Mouse (Mus musculus): ENCODE results near the gene Nup88. TPM values are rescaled to one million over a fixed set of nuclear protein-coding genes. Genes with fewer than 3 reads are reported as not detected.
A peak's percentile ranks its signal among the peaks of the same experiment; 100 is the strongest.

The Nup88 gene
- polyA plus RNA-seq, 1 experiment from 2014 or later: 90.1 TPM

DNA sequence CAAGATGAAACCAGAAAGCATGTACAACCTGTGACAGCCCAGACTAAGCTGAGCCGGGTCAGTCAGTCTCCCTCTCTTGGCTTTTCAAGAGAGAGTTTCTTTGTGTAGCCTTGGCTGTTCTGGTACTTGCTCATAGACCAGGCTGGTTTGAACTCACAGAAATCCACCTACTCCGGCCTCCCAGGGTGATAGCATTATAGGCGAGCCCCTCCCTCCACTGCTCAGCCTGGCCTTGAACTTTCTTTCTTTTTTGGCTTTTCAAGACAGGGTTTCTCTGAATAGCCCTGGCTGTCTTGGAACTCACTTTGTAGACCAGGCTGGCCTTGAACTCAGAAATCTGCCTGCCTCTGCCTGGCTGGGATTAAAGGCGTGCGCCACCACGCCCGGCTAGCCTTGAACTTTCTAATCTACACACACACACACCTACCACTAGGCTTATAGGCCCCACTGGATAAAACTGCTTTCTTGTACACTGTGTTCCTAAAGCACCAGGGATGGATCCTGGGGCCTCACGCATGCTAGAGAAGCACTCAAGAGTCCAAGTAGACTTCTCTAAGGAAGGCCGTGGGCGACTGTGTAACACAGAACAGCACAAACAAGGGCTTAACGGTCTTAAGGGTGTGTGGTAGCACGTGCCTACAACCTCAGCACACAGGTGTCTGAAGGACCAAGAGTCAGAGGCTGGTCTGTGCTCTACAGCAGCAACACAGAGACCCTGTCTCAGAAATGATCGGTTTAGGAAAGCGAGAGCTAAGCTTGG is 11.2 kb upstream of the Nup88 start:
- peaks cover 31% of the 10 kb centered on the region for H3K36me3 ChIP-seq (ENCODE audit: inconsistent target)
- peaks cover 19% of the 10 kb centered on the region for H3K79me2 ChIP-seq (ENCODE audit: inconsistent target)
- H3K27ac ChIP-seq: no peak overlapping the region
- no peak overlapping the region for H3K4me3 ChIP-seq (ENCODE audit: inconsistent target)
- 95% methylated on average over 14 of the region's 14 CpGs for WGBS (ENCODE audit: missing documents)

DNA sequence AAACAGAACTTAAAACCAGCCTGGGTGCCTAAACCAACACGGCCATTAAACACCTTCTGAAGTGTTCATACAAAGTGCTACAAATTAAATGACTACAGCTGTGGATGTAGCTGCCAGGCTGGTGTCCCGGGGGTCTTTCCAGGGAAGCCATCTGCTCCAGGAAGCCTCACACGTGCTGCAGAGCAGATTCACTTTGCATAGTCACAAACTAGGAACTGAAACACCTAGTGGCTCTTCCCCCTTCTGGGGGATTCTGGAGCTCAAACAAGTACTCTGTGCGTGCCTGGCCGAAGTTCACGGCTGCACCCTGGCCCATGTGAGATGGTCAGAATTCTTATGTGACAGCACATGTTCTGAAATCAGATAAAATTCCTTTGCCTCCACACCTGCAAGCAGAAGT is 10.5 kb upstream of the Nup88 start:
- no peak overlapping the region for H3K27ac ChIP-seq
- H3K79me2 ChIP-seq (ENCODE audit: inconsistent target): peaks cover 19% of the 10 kb centered on the region
- H3K4me3 ChIP-seq (ENCODE audit: inconsistent target): no peak overlapping the region
- peaks cover 31% of the 10 kb centered on the region for H3K36me3 ChIP-seq (ENCODE audit: inconsistent target)
- 53% methylated on average over 6 of the region's 6 CpGs for WGBS (ENCODE audit: missing documents)

DNA sequence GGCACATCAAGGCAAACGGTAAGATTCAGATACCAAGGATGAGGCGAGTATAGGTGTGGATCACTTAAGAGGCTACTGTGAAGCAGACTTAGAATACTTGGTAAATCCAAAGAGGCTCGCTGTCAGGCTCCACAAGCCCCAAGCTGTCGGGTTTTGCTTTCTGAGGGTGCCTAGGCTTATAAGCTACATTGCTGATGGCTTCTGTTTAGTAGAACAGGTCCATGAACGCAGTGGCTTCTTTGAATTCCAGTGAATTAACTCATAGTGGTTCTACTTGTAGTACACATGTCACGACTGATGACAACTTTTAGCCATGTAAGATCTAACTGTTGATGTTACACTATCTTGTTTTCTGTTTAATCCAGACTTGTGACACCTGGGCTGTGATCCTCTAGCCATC is 7.5 kb upstream of the Nup88 start:
- no peak overlapping the region for H3K4me3 ChIP-seq (ENCODE audit: inconsistent target)
- H3K36me3 ChIP-seq (ENCODE audit: inconsistent target): peaks cover 59% of the 10 kb centered on the region
- H3K27ac ChIP-seq: no peak overlapping the region
- peaks cover 17% of the 10 kb centered on the region for H3K79me2 ChIP-seq (ENCODE audit: inconsistent target)
- 89% methylated on average over 6 of the region's 6 CpGs for WGBS (ENCODE audit: missing documents)

DNA sequence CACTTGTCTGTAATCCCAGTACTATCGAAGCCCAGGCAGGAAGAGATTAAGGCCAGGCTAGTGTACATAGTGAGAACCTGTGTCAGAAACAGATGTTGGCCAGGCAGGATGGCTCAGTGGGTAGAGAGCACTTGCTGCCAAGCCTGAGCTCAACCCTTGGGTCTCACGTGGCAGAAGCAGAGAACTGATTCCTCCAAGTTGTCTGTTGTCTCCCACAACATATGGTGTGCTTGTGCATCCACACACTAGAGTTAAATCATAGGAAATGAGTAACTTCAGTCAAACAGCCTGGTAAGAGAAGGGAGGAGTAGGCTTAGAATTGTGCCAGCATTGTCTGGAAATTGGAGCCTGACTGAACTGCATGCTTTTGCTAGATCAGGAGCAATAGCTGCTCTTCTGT is 5.4 kb upstream of the Nup88 start:
- H3K36me3 ChIP-seq (ENCODE audit: inconsistent target): peaks cover 59% of the 10 kb centered on the region
- no peak overlapping the region for H3K4me3 ChIP-seq (ENCODE audit: inconsistent target)
- H3K79me2 ChIP-seq (ENCODE audit: inconsistent target): peaks cover 10% of the 10 kb centered on the region
- H3K27ac ChIP-seq: no peak overlapping the region
- 92% methylated on average over 2 of the region's 2 CpGs for WGBS (ENCODE audit: missing documents)

DNA sequence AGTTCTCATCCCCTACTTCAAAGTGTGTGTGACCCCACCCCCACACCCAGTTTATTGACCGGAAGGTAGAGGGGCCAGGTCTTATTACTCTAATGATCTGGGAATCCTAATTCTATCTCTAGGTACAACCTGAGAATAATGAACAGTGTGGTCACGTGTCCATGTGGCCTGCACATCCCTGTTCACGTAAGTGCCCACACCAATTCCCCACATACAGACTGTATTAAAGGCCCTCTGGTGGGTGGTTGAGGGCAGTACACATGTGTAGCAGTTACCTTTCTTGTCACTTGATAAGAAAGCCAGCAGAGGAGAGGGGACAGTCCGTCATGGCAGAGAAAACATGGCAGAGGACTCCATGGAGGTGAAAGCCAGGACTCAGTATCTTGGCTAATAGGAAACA is 4.2 kb upstream of the Nup88 start:
- peaks cover 59% of the 10 kb centered on the region for H3K36me3 ChIP-seq (ENCODE audit: inconsistent target)
- WGBS (ENCODE audit: missing documents): 87% methylated on average over 4 of the region's 4 CpGs
- H3K4me3 ChIP-seq (ENCODE audit: inconsistent target): no peak overlapping the region
- H3K27ac ChIP-seq: no peak overlapping the region
- H3K79me2 ChIP-seq (ENCODE audit: inconsistent target): peaks cover 18% of the 10 kb centered on the region

DNA sequence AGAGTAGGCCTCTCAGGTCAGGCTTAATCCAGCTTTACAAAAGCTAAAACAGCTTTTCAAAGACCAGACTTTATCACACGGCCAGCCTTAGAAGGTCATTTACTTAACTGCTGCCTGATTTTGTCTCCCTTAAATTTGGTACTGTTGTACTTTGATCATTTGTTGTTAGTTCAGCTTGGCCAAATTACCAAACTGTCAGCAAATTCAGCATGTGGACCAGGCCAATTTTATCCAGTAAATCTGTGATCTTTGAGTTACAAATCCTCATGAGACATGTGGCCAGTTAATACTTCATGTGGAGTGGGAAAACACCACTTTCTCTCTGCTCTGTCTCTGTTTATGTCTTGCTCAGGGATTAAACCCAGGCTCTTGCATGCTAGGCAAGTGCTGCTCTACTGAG is 2.8 kb upstream of the Nup88 start:
- H3K27ac ChIP-seq: no peak overlapping the region
- 92% methylated on average over 1 of the region's 1 CpGs for WGBS (ENCODE audit: missing documents)
- peaks cover 32% of the 10 kb centered on the region for H3K79me2 ChIP-seq (ENCODE audit: inconsistent target)
- peaks cover 50% of the 10 kb centered on the region for H3K36me3 ChIP-seq (ENCODE audit: inconsistent target)
- H3K4me3 ChIP-seq (ENCODE audit: inconsistent target): no peak overlapping the region

DNA sequence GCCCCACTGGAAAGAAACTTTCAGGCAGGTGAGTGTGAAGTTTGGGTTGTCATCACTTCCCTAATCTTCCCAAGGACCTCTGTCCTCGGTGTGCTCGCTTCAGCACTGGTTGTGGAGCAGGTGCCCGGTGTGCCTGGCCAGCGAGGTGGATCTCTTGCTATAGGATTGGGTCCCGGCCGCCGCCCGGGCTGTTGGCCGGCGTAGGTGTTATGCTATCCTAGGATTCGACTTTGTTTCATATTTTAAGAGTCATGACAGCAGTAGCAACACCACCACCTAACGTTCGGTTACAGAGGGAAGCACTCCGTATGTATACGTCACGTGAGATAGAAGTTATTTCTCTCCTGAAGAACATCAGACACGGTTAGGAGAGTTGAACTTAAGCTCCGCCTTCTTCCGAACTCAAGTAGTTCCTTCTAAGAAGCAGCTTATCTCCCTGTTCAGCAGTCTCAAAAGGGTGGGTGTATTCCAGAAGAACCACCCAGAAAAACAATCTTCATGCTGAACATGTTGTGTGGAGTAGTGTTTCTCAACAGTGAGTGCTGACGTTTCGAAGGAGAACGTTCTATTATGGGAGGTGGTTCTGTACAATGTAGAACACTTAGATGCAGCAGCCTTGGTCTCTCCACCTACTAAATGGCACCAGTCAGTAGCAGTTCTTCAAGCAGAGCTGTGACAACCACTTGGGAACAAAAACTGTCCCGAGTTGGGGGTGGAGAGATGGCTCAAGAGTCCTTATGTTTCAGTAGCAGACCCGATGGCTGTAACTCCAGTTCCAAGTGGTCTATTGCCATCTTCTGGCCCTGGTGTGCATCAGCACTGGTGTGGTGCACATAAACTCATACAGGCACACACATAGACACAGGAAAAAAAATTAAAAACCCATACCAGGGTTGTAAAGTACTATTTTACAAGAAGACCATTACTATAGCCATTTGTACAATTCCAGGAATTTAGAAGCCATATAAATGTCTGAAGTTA is 1.1 kb upstream of the Nup88 start:
- H3K36me3 ChIP-seq (ENCODE audit: inconsistent target): peaks cover 38% of the 10 kb centered on the region
- peak overlapping the region; percentile 97 for H3K4me3 ChIP-seq (ENCODE audit: inconsistent target)
- H3K79me2 ChIP-seq (ENCODE audit: inconsistent target): peaks cover 40% of the 10 kb centered on the region
- 12% methylated on average over 24 of the region's 24 CpGs for WGBS (ENCODE audit: missing documents)
- peak overlapping the region; percentile 73 for H3K27ac ChIP-seq

DNA sequence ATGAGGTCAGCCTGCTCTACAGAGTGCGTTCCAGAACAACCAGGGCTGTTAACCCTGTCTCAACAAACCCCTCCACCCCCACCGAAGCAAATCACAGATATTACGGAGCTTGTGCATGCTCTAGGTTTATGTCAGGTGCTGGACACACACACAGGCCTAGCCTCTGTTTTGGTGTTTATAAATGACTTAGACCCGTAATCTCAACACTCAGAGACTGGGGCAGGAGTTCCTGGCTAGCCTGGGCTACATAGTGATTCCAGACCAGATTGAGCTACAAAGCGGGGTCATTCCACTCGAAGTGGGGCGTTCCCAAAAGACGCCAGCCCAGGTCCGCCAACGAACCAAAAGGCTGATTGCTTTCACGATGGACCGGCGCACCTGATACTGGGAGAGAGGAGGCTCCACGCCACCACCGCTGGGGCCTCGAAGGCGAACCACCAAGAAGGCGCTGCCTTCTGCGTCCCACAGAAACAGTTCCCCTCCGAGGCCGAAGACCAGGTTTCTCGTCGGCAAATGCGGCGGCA is 440 bp downstream of the Nup88 start:
- Histone ChIP-seq H3K79me2 (ENCODE audit: inconsistent target) (peaks cover 43% of the 10 kb centered on the region), H3K27ac (peak overlapping the region; percentile 73), H3K4me3 (ENCODE audit: inconsistent target) (peak overlapping the region; percentile 97), H3K36me3 (ENCODE audit: inconsistent target) (peaks cover 39% of the 10 kb centered on the region)
- WGBS (ENCODE audit: missing documents): 1% methylated on average over 25 of the region's 25 CpGs

DNA sequence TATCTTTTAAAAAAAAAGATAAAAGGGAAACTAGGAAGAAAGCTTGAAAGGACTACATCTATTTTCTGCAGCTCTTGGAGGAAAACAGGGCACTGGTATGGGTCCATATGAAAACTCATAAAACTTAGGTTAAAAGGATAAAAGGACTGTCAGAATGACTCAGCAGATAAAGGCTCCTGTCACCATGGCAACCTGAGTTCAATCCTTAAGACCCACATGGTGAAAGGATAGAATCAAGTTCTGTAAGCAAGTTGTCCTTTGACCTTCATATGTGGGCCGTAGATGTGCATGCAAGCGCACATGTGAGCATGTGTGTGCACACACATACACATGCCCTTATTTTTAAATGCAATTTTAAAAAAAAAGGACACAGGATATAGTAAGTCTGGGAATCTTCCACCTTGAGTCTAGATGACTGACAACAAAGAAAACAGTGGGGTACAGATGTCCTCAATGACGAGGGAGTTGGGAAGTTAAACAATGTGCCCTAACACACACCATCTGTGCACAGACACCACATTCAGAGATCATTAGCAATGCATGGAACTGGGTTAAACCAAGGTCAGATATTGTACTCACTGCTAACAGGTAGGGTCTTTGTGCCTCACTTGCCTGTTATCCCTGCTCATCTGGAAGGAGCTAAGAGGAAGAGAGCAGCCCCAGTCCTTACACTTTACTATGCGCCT is 5.4 kb downstream of the Nup88 start:
- Histone ChIP-seq H3K36me3 (ENCODE audit: inconsistent target) (peaks cover 50% of the 10 kb centered on the region), H3K79me2 (ENCODE audit: inconsistent target) (peaks cover 56% of the 10 kb centered on the region), H3K27ac (no peak overlapping the region), H3K4me3 (ENCODE audit: inconsistent target) (no peak overlapping the region)
- WGBS (ENCODE audit: missing documents): 91% methylated on average over 4 of the region's 4 CpGs

DNA sequence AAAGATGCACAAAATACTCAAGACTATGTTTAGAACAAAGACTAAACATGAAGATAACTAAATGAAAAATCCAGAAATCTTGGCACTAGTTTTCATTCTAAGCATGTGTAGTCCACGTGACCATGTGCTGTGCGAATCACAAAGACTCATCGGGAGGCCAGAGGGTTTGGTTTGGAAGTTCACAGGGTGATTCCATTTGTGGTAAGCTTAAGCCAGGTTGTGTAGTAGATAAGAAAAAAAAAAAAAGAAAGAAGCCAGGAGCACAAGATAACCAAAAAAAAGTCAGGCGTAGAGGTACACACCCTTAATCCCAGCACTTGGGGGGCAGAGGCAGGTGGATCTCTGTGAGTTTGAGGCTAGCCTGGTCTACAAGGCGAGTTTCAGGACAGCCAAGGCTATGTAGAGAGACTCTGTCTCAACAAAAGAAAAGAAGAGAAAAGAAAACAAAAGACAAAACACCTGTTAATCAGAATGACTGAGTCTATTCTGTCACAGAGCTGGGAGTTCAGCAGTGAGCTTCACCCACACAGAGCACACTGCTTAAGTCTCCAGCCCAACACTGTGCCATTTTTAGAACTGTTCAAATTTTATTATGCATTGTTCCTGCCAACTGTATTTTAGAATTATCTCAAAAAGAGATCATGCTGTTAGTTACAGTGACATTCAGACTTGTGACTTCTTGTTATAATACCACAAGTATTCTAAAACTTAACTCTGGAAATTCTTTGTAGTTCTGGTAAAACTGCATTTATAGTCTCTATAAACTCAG is 8.8 kb downstream of the Nup88 start:
- Histone ChIP-seq H3K36me3 (ENCODE audit: inconsistent target) (peaks cover 78% of the 10 kb centered on the region), H3K4me3 (ENCODE audit: inconsistent target) (no peak overlapping the region), H3K79me2 (ENCODE audit: inconsistent target) (peaks cover 31% of the 10 kb centered on the region; the same call in 1 of the 2 replicates), H3K27ac (no peak overlapping the region)
- WGBS (ENCODE audit: missing documents): 94% methylated on average over 5 of the region's 5 CpGs

DNA sequence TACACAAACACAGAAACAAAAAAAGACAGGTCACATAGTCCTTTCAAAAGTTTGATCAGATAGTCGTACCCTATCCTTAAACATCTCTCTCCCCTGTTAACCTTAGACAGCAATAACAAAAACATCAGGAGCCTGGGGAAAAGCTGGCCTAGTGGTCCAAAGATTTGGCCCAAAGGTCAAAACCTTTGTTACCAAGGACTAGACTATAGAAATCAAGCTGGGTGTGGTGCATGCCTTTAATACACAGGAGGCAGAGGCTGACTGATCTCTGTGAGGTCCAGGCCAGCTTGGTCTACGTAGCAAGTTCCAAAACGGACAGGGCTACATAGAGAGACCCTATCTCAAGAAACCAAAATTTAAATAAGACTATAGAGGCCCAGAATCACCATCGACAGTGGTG is 15.1 kb downstream of the Nup88 start:
- Histone ChIP-seq H3K79me2 (ENCODE audit: inconsistent target) (no peaks in the 10 kb centered on the region), H3K36me3 (ENCODE audit: inconsistent target) (peaks cover 83% of the 10 kb centered on the region), H3K27ac (no peak overlapping the region), H3K4me3 (ENCODE audit: inconsistent target) (no peak overlapping the region)
- 98% methylated on average over 4 of the region's 4 CpGs for WGBS (ENCODE audit: missing documents)

DNA sequence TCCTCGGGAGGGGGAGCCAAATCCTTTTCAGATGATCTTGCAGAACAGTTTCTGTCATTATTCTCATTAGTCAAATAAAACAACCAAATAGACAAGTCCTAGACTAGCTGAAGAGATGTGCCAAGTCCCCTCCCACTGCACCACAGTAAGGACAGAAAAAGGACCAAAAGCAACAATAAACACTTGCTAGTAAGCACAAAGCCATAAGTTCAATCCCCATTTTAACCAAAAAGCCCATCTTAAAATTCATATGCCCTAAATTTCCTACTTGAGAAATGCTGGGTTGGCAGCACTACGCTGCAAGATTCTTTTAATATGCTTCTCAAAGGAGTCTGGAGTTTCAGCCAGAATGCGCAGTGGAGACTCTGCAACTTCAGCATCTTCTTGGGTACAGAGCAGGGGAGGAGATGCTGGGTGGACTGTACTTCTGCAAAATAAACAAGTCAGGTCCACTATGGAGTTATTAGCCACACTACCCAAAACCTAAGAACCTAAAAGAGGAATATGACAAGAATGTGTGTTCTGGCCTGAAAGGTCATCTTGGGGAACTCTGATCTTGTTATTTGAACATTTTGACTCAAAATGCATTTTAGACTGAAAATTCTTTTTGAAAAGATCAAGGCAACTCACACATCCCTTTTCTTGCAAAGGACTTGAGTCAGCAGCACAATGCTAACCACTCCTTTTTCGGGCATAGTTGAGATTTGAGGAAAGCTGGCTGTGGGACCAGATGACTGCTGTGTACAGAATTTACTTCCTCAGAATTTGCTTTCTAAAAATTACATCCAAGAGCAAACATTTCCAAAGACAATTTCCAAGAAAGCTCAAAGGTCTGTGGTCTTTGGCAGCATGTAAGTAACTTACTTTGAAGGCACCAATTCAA is 24.6 kb downstream of the Nup88 start:
- 52% methylated on average over 4 of the region's 4 CpGs for WGBS (ENCODE audit: missing documents)
- Histone ChIP-seq H3K79me2 (ENCODE audit: inconsistent target) (no peaks in the 10 kb centered on the region), H3K36me3 (ENCODE audit: inconsistent target) (peaks cover 71% of the 10 kb centered on the region), H3K27ac (peak overlapping the region; percentile 80), H3K4me3 (ENCODE audit: inconsistent target) (no peak overlapping the region)

DNA sequence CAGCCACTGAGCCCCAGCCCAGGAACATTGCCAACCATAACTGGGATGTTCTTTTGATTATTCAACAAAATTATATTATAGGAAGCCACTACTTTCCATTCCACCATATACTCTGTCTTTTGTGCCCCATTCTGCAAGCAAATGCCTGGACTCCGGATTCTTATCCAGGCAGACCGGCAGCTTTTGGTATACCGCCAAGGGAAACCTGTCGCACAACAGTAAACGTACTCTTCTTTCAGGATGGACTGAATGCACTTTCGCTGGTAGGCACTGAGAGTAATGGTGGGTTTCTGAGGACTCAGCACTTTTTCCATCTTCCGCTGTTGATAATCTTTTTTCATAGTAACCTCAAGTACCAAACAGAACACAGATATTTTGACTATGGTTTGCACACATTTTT is 26.1 kb downstream of the Nup88 start:
- Histone ChIP-seq H3K27ac (peak overlapping the region; percentile 80; the same call in 1 of the 2 replicates), H3K36me3 (ENCODE audit: inconsistent target) (peaks cover 71% of the 10 kb centered on the region), H3K4me3 (ENCODE audit: inconsistent target) (no peak overlapping the region), H3K79me2 (ENCODE audit: inconsistent target) (no peaks in the 10 kb centered on the region)
- 91% methylated on average over 7 of the region's 7 CpGs for WGBS (ENCODE audit: missing documents)

Measured in macrophage (primary cell).